Mouse (Mus musculus) heart, embryonic 16.5 days (tissue): Measurements from ENCODE around the gene Dmac2. TPM values are rescaled to one million over a fixed set of nuclear protein-coding genes. Genes with fewer than 3 reads are reported as not detected.

Experiments
- ATAC-seq: fragments of 200-750 bp; cut with Nextera tagmentation; replicated peaks from 2 replicates; pipeline ENCODE4 v1.8.0; 2017; ENCODE audit warnings: moderate number of reproducible peaks; ENCODE audit not compliant: insufficient read depth, low FRiP score; ENCODE audit errors: extremely low read depth
- H3K27ac ChIP-seq: fragments of 300-500 bp; sonication (generic); 2 replicates; pipeline ENCODE4 v1.5.1; 2014; ENCODE audit warnings: mild to moderate bottlenecking, low read length, control low read depth, moderate library complexity
- H3K27me3 ChIP-seq: fragments of 300-500 bp; sonication (generic); 2 replicates; pipeline ENCODE4 v1.6.1; 2014; ENCODE audit warnings: low read length, mixed read lengths; ENCODE audit not compliant: control insufficient read depth, insufficient read depth
- H3K36me3 ChIP-seq: fragments of 300-500 bp; sonication (generic); 2 replicates; pipeline ENCODE4 v1.6.1; 2014; ENCODE audit not compliant: control insufficient read depth, insufficient read depth
- H3K4me1 ChIP-seq: fragments of 300-500 bp; sonication (generic); 2 replicates; pipeline ENCODE4 v1.6.1; 2014; ENCODE audit warnings: low read length, mixed read lengths; ENCODE audit not compliant: control insufficient read depth, insufficient read depth
- H3K4me2 ChIP-seq: fragments of 300-500 bp; sonication (generic); 2 replicates; pipeline ENCODE4 v1.6.1; 2014; ENCODE audit warnings: low read depth, mild to moderate bottlenecking, control low read depth, low read length
- H3K4me3 ChIP-seq: fragments of 300-500 bp; sonication (generic); 2 replicates; pipeline ENCODE4 v1.5.1; 2014; ENCODE audit warnings: mild to moderate bottlenecking, control low read depth, low read length
- H3K9ac ChIP-seq: fragments of 300-500 bp; sonication (generic); 2 replicates; pipeline ENCODE4 v1.6.1; 2014; ENCODE audit warnings: low read length, control low read depth
- H3K9me3 ChIP-seq: fragments of 300-500 bp; sonication (generic); replicated peaks from 2 replicates; pipeline ENCODE4 v1.6.1; 2016; ENCODE audit warnings: low read length; ENCODE audit not compliant: control insufficient read depth
- WGBS: fragments of 180-500 bp; shearing (Covaris S2); extraction: QIAGEN DNeasy Blood & Tissue Kit; methylation state at CpG from one replicate; pipeline ENCODE4 v1.1.7; 2014; 5-methylcytosine and 5-hydroxymethylcytosine counted together
- polyA plus RNA-seq: library from polyadenylated mRNA; unstranded; fragments of >200 nt; fragmentation: Nextera tagmentation; extraction: Ambion mirVana; gene quantifications from 2 replicates; pipeline ENCODE4 v1.2.1, GENCODE M21; 2015

The Dmac2 gene
- polyA plus RNA-seq, 1 experiment from 2014 or later = 58.6 TPM

GRCm38 (mm10) chr7:25639754-25640153 lies 20.5 kb downstream of the Dmac2 start:
- 94% methylated on average over 4 of the region's 4 CpGs for WGBS
- Histone ChIP-seq H3K9ac (no peak overlapping the region), H3K36me3 (peaks cover 4% of the 10 kb centered on the region; the same call in 1 of the 2 replicates), H3K27ac (no peak overlapping the region), H3K27me3 (no peaks in the 10 kb centered on the region), H3K4me2 (no peak overlapping the region), H3K9me3 (no peaks in the 10 kb centered on the region), H3K4me1 (peaks cover 7% of the 10 kb centered on the region; the same call in 1 of the 2 replicates), H3K4me3 (no peak overlapping the region)
- ATAC-seq = no peak

DNA sequence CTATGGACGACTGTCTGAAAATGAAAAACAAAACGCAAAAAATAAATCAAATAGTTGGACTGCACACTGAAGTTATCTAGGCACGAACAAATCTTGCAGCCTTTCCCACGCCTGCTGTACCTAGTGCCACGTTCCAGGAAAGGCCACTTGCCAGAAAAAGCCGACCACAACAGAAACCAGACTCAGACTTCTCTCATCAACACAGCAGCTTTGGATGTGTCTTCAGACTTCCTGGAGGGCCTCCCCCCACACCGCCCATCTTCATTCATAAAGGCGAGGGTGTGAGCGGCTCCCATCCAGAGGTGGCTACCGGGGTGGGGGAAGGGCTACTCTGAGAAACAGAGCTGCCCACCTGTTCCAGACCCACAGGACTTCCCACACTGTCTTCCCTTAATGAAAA lies 24.9 kb downstream of the Dmac2 start:
- 0 out of 2 replicates have a peak, but pooled peaks have one; percentile 15 for ATAC-seq
- 50% methylated on average over 10 of the region's 10 CpGs for WGBS

DNA sequence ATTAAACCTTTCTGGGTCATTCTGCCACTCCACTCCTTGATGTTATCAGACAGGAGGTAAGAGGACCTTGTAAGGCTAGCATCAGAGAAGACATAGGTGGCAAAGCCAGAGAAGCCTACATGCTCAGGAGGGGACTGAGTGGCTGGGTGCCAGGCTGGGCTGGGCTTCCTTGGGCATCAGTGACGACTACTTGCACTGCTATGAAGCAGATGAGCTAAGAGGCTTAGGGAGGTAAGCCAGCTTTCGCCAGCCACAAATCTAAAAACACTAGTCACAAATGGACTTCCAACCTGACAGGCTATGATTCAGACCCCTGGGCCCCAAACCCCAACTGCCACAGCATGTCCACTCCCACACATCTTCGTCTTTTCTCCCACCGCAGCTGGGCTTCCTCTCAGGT lies 25.4 kb downstream of the Dmac2 start:
- Histone ChIP-seq H3K27me3 (no peaks in the 10 kb centered on the region), H3K4me3 (no peak overlapping the region), H3K27ac (no peak overlapping the region), H3K4me1 (peaks cover 3% of the 10 kb centered on the region; the same call in 1 of the 2 replicates), H3K4me2 (no peak overlapping the region), H3K36me3 (peaks cover 4% of the 10 kb centered on the region; the same call in 1 of the 2 replicates), H3K9me3 (no peaks in the 10 kb centered on the region), H3K9ac (no peak overlapping the region)
- WGBS = 68% methylated on average over 4 of the region's 4 CpGs
- no peak for ATAC-seq

More for the DNA sequence above, 24.9 kb downstream of the Dmac2 start:
- peaks cover 4% of the 10 kb centered on the region; the same call in 1 of the 2 replicates for H3K36me3 ChIP-seq
- no peaks in the 10 kb centered on the region for H3K9me3 ChIP-seq
- no peaks in the 10 kb centered on the region for H3K27me3 ChIP-seq
- peaks cover 3% of the 10 kb centered on the region; the same call in 1 of the 2 replicates for H3K4me1 ChIP-seq
- H3K4me2 ChIP-seq = no peak overlapping the region
- no peak overlapping the region for H3K27ac ChIP-seq
- H3K9ac ChIP-seq = no peak overlapping the region
- no peak overlapping the region for H3K4me3 ChIP-seq

DNA sequence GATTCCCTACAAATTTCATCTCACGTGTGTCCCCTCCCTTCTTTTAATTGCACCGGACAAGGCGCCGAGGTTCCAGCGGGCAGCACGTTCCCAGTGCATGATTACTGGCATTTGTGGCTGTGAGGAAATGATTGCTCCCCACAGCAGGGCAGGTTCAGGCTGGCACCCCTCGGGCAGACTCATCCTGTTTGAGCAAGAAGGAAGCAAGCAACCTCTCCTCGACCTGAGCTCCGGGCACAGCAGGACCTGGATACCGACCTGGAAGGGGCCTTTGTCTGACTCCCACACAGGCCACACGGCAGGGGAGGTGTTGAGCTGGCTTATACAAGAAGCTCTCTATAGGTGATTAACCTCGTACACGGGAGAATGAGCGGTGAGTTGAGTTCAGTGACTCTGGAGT lies 25.9 kb downstream of the Dmac2 start:
- WGBS = 64% methylated on average over 14 of the region's 14 CpGs
- no peak overlapping the region for H3K4me2 ChIP-seq
- no peaks in the 10 kb centered on the region for H3K9me3 ChIP-seq
- H3K27me3 ChIP-seq = no peaks in the 10 kb centered on the region
- no peak overlapping the region for H3K27ac ChIP-seq
- H3K4me3 ChIP-seq = no peak overlapping the region
- peaks cover 4% of the 10 kb centered on the region; the same call in 1 of the 2 replicates for H3K36me3 ChIP-seq
- no peak for ATAC-seq
- no peak overlapping the region for H3K9ac ChIP-seq
- peaks cover 3% of the 10 kb centered on the region; the same call in 1 of the 2 replicates for H3K4me1 ChIP-seq

GRCm38 (mm10) chr7:25647574-25648123 lies 28.4 kb downstream of the Dmac2 start:
- no peak overlapping the region for H3K4me2 ChIP-seq
- no peak overlapping the region for H3K4me3 ChIP-seq
- WGBS = 48% methylated on average over 5 of the region's 5 CpGs
- peak overlapping the region; percentile 62; the same call in 1 of the 2 replicates for H3K27ac ChIP-seq
- no peaks in the 10 kb centered on the region for H3K36me3 ChIP-seq
- ATAC-seq = peak; percentile 59
- H3K9me3 ChIP-seq = no peaks in the 10 kb centered on the region
- peaks cover 3% of the 10 kb centered on the region; the same call in 1 of the 2 replicates for H3K4me1 ChIP-seq
- H3K27me3 ChIP-seq = no peaks in the 10 kb centered on the region
- H3K9ac ChIP-seq = no peak overlapping the region

DNA sequence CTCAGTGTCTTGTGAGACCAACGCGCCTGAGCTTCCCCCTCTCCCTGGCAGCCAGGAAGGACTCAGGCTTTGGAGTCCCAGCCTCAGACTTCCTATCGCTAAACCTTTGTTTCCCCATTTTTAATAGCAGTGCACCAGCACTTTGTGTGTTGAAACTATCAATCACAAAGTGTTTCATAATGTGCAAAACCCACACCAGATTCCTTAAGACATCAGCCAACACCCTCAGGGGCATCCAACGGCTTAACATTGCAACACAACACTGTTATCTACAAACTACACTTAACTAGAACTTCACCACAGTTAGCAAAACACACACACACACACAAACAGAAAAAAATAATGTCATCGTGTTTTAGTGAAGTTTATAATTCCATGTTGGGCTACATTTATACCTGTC lies 30.6 kb downstream of the Dmac2 start:
- Histone ChIP-seq H3K27ac (no peak overlapping the region), H3K27me3 (no peaks in the 10 kb centered on the region), H3K36me3 (no peaks in the 10 kb centered on the region), H3K4me2 (no peak overlapping the region), H3K9me3 (no peaks in the 10 kb centered on the region), H3K4me3 (no peak overlapping the region), H3K9ac (no peak overlapping the region), H3K4me1 (no peaks in the 10 kb centered on the region)
- WGBS = 62% methylated on average over 5 of the region's 5 CpGs
- ATAC-seq = no peak

DNA sequence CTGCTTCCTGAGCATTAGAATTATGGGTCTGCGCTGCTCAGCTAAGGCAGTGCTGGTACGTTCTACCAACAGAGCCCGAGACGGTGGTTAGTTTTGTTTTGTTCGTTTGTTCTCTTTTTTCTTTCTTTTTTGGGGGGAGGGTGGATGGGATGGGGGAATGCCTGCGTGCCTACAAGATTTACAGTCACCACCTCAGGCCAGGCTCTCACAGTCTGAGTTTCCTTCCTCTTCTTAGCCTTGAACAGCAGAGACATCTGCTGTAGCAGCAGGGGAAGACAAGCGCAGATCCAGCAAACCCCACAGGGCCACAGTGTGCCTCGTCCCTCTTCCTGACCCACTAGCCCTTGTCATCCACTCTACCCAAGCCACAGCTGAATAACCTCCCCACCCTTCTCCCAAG lies 32.1 kb downstream of the Dmac2 start:
- Histone ChIP-seq H3K9me3 (no peaks in the 10 kb centered on the region), H3K4me2 (no peak overlapping the region), H3K4me1 (no peaks in the 10 kb centered on the region), H3K36me3 (no peaks in the 10 kb centered on the region), H3K4me3 (no peak overlapping the region), H3K9ac (no peak overlapping the region), H3K27ac (no peak overlapping the region), H3K27me3 (no peaks in the 10 kb centered on the region)
- WGBS = 85% methylated on average over 8 of the region's 8 CpGs
- ATAC-seq = no peak

DNA sequence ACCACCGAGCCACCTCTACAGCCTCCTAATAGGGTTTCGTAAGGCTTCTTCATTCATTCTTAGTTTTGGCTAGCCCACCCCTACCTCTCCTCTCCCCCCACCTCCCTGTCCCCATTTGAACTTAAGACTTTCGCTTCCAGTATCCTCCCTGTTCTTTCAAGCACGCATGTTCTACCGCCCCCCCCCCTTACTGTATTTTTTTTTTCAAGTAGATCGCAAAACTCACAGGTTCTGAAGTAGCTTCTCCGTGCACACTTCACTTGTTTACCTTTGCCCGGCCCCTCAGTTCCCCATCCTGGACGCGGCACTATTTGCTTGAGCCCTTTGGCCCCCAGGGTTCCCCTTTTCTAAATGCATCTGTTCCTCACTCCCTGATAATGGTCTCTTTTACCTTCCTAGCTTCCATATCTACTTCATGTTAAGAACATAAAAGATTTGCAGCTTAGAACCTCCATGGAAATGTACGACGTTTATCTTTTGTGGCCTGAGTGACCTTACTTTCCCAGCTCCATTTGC lies 33.1 kb downstream of the Dmac2 start:
- 80% methylated on average over 12 of the region's 12 CpGs for WGBS
- no peaks in the 10 kb centered on the region for H3K27me3 ChIP-seq

DNA sequence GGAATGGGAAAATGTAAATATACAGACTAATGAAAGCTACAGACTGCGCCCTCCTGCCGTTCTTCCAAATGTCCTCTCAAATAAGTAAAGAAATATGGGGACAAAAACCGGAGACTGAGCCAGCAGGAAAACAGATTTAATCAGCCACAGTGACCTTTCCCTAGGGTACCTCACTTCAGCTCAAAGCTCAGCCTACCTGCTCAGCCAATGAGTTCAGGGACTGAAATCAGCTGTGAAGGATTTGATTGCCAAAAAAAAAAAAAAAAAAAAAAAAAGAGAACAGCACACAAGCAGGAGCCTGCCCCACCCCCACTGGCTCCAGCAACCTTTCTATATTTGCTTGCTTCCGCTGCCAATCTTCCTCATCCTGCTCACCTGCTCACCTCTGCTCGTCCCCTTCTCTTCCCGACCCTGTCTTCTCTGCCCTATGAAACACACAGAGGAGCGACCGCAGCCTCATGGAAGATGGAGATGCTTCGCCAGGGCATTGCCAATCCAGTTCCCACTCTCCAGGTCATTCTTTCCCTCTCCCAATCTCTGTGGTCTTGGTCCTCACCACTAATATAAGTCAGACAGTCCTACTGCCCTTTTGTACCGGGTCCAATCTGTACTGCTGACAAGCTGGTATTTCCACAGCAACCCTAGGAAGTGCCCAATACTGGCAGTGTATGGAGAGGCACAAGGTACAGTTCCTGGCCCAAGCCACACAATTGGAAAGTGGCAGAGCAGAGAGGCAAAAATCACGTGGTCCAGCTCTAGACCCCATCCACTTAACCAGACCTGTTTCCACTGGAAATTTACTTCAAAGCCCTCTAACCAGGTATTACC lies 36.6 kb downstream of the Dmac2 start:
- no peaks in the 10 kb centered on the region for H3K36me3 ChIP-seq
- no peaks in the 10 kb centered on the region for H3K9me3 ChIP-seq
- H3K4me2 ChIP-seq = no peak overlapping the region
- H3K4me1 ChIP-seq = peaks cover 16% of the 10 kb centered on the region
- no peak overlapping the region for H3K9ac ChIP-seq
- no peaks in the 10 kb centered on the region for H3K27me3 ChIP-seq
- no peak overlapping the region for H3K4me3 ChIP-seq
- WGBS = 69% methylated on average over 11 of the region's 11 CpGs
- no peak overlapping the region for H3K27ac ChIP-seq
- no peak for ATAC-seq

More for the DNA sequence above, 33.1 kb downstream of the Dmac2 start:
- Histone ChIP-seq H3K4me2 (no peak overlapping the region), H3K9me3 (no peaks in the 10 kb centered on the region), H3K4me3 (no peak overlapping the region), H3K27ac (no peak overlapping the region), H3K4me1 (peaks cover under 1% of the 10 kb centered on the region; the same call in 1 of the 2 replicates), H3K36me3 (no peaks in the 10 kb centered on the region), H3K9ac (no peak overlapping the region)
- no peak for ATAC-seq
